Mouse (Mus musculus) spleen, postnatal 14 days (tissue): ENCODE measurements around the gene Olfr1368.
A peak's percentile ranks its signal among the peaks of the same experiment; 100 is the strongest.

ENCODE experiments used
- DNase-seq, 2 experiments: peaks; one replicate each; pipeline ENCODE4 v3.0.0; 2021 to 2022; ENCODE audit warnings: low spot score in 2 of 2

Olfr1368 gene

DNA sequence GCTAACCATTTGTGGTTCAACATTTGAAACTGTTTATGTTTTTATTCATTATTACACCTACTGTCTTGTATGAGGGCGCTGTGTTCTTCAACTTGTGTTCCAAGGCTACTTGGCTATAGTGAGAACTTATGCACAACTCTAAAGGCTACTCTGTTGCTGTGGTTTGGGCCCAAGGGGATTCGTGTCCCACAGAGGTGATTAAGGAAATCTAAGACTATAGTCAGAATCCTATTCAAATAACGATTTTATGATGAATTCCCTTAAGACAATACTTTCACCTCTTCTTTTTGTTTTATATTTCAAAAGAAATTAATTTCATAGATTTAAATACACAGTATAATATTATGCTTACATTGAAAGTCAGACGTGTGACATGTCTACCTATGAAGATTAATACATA lies at the start of gene Olfr1368:
TSS of gene Olfr1368 (minus strand) at position 101 of the 400 bp plus-strand sequence.
- DNase-seq, result no peak

- DNase-seq, result no peak
Measured at GRCm38 (mm10) chr13:21185521-21185920, 39.9 kb upstream of the Olfr1368 start.

- DNase-seq, result no peak
Measured at GRCm38 (mm10) chr13:21183661-21184060, 38.0 kb upstream of the Olfr1368 start.

DNA sequence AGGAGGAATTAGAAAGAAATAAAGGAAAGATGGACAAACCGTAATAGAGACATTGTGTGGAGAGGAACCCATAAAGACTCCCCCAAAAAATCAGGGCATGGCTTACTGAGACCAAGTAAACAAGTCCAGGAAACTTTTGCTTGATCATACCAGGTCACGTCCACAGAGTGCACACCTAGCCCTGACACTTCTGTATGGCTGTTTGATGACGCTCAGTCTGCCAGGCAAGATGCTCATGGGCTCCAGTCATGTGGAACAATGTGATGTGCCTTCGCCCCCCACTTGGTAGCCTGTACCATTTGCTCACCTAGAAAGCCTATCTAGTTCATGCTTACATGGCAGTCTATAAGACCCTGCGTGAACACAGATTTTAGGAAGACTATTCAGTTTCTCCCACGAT lies 37.4 kb upstream of the Olfr1368 start:
- DNase-seq, result no peak

DNA sequence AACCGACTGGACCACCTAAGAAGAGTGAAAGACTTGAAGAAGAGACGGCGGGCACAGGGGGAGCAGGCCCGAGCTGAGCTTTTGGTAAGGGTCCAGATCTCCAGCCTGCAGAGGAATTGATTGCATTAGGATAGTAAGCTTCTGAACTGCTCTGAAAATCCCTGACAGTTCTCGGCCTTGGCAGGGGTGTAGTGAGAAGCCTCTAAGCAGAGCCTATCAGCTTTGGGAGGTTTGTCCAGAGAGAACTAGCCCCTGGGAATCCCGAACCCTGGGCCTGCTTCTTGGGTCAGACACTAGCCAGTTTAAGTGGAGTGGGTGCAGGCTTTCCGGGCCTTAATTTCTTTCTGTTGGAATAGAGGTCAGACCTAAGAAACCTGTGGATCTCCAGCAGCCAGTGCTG lies 36.3 kb upstream of the Olfr1368 start:
- no peak for DNase-seq

- DNase-seq, result peak; percentile 38 to 50
Measured at GRCm38 (mm10) chr13:21180551-21181530, 35.2 kb upstream of the Olfr1368 start.

GRCm38 (mm10) chr13:21179724-21180550 lies 34.3 kb upstream of the Olfr1368 start:
- DNase-seq, result peak; percentile 68 to 76

- DNase-seq, result no peak
Measured at GRCm38 (mm10) chr13:21179367-21179723, 33.7 kb upstream of the Olfr1368 start, which contains the start of gene Trim27. TSS of gene Trim27 (plus strand) at chr13:21179445.

GRCm38 (mm10) chr13:21178364-21178763 lies 32.7 kb upstream of the Olfr1368 start:
- DNase-seq, result no peak

- no peak for DNase-seq
Measured at GRCm38 (mm10) chr13:21177657-21178056, 32.0 kb upstream of the Olfr1368 start.

GRCm38 (mm10) chr13:21176733-21177132 lies 31.1 kb upstream of the Olfr1368 start:
- no peak for DNase-seq

GRCm38 (mm10) chr13:21173072-21173471 lies 27.4 kb upstream of the Olfr1368 start:
- DNase-seq, result no peak

- peak in 1 of 2 experiments; percentile 37 for DNase-seq
Measured at GRCm38 (mm10) chr13:21172241-21173027, 26.8 kb upstream of the Olfr1368 start.

DNA sequence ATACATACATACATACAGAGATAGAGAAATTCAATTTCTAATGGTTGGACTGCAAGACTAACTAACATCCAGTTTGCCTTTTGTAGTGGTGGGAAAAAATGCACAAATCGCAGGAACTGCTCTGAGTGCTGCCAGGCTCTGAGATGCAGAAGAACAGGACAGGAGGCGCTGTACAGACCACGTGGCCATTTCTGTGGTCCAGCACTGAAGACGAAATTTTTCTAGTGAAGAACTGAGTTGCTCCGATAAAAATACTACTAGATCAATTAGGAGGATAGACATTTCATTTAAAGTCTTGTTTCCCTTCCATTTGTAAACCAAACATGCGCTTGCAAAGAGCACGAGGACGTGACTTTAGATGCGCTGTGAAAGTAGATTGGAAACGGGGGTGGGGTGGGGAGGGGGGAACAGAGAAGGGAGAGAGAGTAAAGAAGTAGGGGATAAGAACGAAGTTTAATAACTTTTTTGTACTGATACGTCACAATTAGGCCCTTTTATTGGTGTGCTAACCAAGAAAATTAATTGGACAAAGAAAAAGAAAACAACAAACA lies 26.0 kb upstream of the Olfr1368 start:
- no peak for DNase-seq

GRCm38 (mm10) chr13:21171156-21171530 lies 25.5 kb upstream of the Olfr1368 start:
- DNase-seq, result no peak

DNA sequence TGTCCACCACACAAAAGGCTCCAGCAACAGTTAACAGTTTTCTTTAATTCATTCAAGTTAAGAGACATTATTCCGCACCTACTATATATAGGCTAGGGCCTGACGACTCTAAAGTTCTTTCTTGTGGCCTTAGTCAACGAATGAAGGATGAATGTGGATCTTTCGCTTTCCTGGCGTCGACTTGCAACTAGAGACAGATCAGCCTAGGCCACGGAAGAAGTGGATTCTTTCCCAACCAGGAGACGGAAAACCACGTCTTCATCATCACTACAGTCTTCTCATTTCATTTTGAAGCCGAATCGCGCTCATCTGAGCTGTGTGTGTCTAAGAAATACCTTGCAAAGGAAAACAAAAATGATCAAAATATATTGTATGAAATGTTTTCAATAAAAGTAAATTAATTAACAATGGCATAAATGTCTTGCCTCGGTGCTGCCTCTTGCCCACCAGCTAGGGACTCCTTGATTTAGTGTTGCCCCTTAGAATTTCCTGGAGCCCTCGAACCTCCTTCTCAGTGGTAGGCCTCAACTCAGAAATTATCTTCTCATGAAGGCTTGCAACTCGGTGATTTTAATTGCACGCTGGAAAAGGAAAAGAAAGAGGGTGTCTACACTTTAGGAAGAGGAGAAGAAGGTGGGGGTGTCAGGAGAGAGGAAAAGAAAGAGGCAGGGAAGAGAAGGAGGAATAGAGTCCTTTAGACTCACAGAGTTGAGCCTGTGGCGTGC lies 24.9 kb upstream of the Olfr1368 start:
- no peak for DNase-seq

DNA sequence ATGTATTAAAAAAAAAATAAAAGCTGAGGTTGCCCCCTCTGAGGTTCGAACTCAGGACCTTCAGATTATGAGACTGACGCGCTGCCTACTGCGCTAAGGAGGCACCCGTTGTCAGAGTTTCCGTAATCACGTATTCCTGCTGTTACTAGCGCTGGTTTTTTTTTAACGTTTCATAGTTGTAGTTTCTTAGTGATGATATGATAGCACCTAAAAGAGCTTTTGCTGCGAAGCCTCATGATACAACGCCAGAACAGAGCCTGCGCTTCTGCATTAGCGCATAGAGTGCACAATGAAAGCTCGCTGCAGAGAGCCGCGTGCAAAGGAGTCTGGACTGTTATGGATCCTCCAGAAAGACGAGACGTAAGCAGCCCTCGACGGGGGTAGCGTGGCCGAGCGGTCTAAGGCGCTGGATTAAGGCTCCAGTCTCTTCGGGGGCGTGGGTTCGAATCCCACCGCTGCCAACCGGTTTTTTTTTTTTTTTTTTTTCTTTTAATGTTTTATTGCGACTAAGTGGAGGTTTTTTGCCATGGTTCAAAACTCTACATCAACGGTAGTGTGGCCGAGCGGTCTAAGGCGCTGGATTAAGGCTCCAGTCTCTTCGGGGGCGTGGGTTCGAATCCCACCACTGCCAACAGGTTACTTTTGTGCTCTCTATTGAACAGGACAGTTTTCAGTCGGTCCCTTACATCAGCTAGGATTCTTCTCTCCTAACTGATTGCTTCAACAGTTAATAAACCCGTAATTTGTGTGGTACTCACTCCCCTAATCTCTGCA lies 24.2 kb upstream of the Olfr1368 start:
- peak; percentile 66 to 71 for DNase-seq

DNA sequence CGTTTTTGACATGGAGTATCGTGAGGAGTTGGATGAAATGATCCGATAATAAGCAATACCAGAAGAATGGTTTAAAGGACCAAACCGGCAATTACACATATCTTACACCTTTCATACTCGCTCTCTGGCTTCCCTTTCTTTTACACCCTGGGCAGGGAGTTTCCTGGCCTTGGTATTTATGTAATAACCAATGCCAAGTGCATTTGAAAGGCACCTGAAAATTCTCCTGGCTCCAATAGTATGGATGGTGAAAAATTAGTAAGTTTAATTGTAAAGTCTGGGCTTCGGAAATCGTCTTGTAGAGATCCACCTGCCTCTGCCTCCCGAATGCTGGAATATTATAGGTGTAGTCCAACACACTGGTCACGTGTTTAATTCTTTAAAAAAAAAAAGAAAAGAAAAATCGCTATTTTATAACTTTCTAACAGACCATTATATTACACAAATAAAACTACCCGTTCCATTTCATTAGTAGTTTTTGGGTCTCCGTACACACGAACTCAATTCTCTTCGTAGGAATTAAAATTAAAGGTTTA lies 23.5 kb upstream of the Olfr1368 start:
- no peak for DNase-seq

DNA sequence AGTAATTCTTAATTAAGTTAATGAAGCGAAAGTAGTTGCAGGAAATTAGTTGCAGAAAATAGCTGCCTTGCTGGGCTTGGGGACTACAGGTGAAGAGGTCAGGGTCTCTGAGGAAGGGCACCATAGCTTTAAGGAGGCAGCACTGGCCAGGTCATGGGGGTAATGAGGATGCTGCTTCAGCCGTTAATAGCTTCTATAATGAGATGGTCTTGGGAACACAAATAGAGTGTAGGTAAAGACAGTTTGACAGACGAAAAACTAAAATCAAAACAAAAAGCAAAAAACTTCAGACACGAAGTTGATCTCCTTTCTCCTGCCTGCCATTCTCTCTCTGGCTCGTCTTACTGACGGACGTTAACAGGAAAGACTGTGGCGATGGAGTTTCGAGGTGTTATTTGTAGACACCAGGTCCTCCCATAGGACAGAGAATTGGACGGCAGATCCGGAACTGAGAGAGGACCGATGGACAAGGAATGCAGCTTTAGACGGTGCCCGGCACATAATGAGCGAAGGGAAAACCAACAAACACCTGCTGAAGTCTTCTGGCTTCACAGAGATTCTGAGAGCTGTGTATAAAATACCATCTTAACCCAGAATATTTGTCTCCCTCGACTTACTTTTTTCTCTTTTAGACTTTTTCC lies 22.8 kb upstream of the Olfr1368 start:
- DNase-seq, result no peak
